Mouse (Mus musculus) kidney, embryonic 14.5 days (tissue): Measurements from ENCODE around the gene Cyp2b10. TPM values are rescaled to one million over a fixed set of nuclear protein-coding genes. Genes with fewer than 3 reads are reported as not detected.

Source experiments
- ATAC-seq: fragments of 200-750 bp; cut with Nextera tagmentation; 2 replicates; pipeline ENCODE4 v1.8.0; 2017; ENCODE audit warnings: moderate number of reproducible peaks, mild to moderate bottlenecking, moderate TSS enrichment, moderate library complexity; ENCODE audit not compliant: low FRiP score, low TSS enrichment
- H3K27ac ChIP-seq: fragments of 300-500 bp; sonication (generic); 2 replicates; pipeline ENCODE4 v1.5.1; 2014; ENCODE audit warnings: low read depth, mild to moderate bottlenecking, low read length, moderate library complexity, mixed read lengths
- H3K27me3 ChIP-seq: fragments of 300-500 bp; sonication (generic); 2 replicates; pipeline ENCODE4 v1.6.1; 2014; ENCODE audit warnings: mild to moderate bottlenecking, low read length; ENCODE audit not compliant: control insufficient read depth, insufficient read depth
- H3K36me3 ChIP-seq: fragments of 300-500 bp; sonication (generic); 2 replicates; pipeline ENCODE4 v1.6.1; 2014; ENCODE audit warnings: low read length, mixed read lengths; ENCODE audit not compliant: control insufficient read depth, insufficient read depth
- H3K4me1 ChIP-seq: fragments of 300-500 bp; sonication (generic); 2 replicates; pipeline ENCODE4 v1.6.1; 2014; ENCODE audit warnings: low read length, mixed read lengths; ENCODE audit not compliant: control insufficient read depth, insufficient read depth
- H3K4me2 ChIP-seq: fragments of 300-500 bp; sonication (generic); replicated peaks from 2 replicates; pipeline ENCODE4 v1.6.1; 2014; ENCODE audit warnings: low read depth, mild to moderate bottlenecking, low read length
- H3K4me3 ChIP-seq: fragments of 300-500 bp; sonication (generic); 2 replicates; pipeline ENCODE4 v1.5.1; 2014; ENCODE audit warnings: mild to moderate bottlenecking, low read length
- H3K9ac ChIP-seq: fragments of 300-500 bp; sonication (generic); 2 replicates; pipeline ENCODE4 v1.6.1; 2014; ENCODE audit warnings: low read depth, mild to moderate bottlenecking, low read length, moderate library complexity
- H3K9me3 ChIP-seq: fragments of 300-500 bp; sonication (generic); 2 replicates; pipeline ENCODE4 v1.6.1; 2016; ENCODE audit warnings: low read length; ENCODE audit not compliant: control insufficient read depth
- WGBS: fragments of 180-500 bp; shearing (Covaris S2); extraction: QIAGEN DNeasy Blood & Tissue Kit; methylation state at CpG from one replicate; pipeline ENCODE4 v1.1.7; 2014; 5-methylcytosine and 5-hydroxymethylcytosine counted together
- polyA plus RNA-seq: library from polyadenylated mRNA; unstranded; fragments of >200 nt; fragmentation: Nextera tagmentation; extraction: Ambion mirVana; gene quantifications from 2 replicates; pipeline ENCODE4 v1.2.1, GENCODE M21; 2014

Cyp2b10 gene
- polyA plus RNA-seq, 1 experiment from 2014 or later: not detected

GRCm38 (mm10) chr7:25945274-25945673 lies 47.9 kb downstream of the Cyp2b10 start:
- Histone ChIP-seq H3K4me3 (no peak overlapping the region), H3K27me3 (no peaks in the 10 kb centered on the region), H3K36me3 (no peaks in the 10 kb centered on the region), H3K4me2 (no peak overlapping the region), H3K9me3 (no peaks in the 10 kb centered on the region), H3K9ac (no peak overlapping the region), H3K27ac (no peak overlapping the region), H3K4me1 (no peaks in the 10 kb centered on the region)
- ATAC-seq: no peak
- 73% methylated on average over 1 of the region's 1 CpGs for WGBS

Other genes starting within 250 kb of the Cyp2b10 start
- 60.6 and 69.6 TPM in 2 replicates for gene Bckdha, start 238.6 kb upstream of the Cyp2b10 start, polyA plus RNA-seq
- gene Exosc5, start 238.5 kb upstream of the Cyp2b10 start, polyA plus RNA-seq: 93.5 and 98.8 TPM in 2 replicates
- gene Tmem91, start 222.5 kb upstream of the Cyp2b10 start, polyA plus RNA-seq: 1.8 and 2.5 TPM in 2 replicates
- gene B9d2, start 216.8 kb upstream of the Cyp2b10 start, polyA plus RNA-seq: 33.6 and 36.5 TPM in 2 replicates
- gene Tgfb1, start 210.6 kb upstream of the Cyp2b10 start, polyA plus RNA-seq: 3.8 and 5.1 TPM in 2 replicates
- 24.8 and 32.4 TPM in 2 replicates for gene Ccdc97, start 178.5 kb upstream of the Cyp2b10 start, polyA plus RNA-seq
- gene Hnrnpul1, start 142.9 kb upstream of the Cyp2b10 start, polyA plus RNA-seq: 65.6 and 86.2 TPM in 2 replicates
- gene Axl, start 108.9 kb upstream of the Cyp2b10 start, polyA plus RNA-seq: 75.3 and 75.5 TPM in 2 replicates
- gene Cyp2s1, start 80.7 kb upstream of the Cyp2b10 start, polyA plus RNA-seq: 9.3 and 13.4 TPM in 2 replicates
- not detected in 2 replicates for gene Cyp2b13, start 163.9 kb downstream of the Cyp2b10 start, polyA plus RNA-seq